Mouse (Mus musculus) frontal cortex, adult (tissue): Measurements from ENCODE around the gene Snapc4.

Source experiments
- ATAC-seq: cut with Nextera tagmentation; 2 replicates; pipeline ENCODE4 v1.9.2; 2017; ENCODE audit warnings: mild to moderate bottlenecking, moderate library complexity, mixed read lengths; ENCODE audit not compliant: low TSS enrichment

Gene Snapc4

GRCm38 (mm10) chr2:26314281-26315071, 66.0 kb downstream of the Snapc4 start:
- ATAC-seq = no peak

GRCm38 (mm10) chr2:26313394-26313793, 67.1 kb downstream of the Snapc4 start:
- ATAC-seq = no peak

DNA sequence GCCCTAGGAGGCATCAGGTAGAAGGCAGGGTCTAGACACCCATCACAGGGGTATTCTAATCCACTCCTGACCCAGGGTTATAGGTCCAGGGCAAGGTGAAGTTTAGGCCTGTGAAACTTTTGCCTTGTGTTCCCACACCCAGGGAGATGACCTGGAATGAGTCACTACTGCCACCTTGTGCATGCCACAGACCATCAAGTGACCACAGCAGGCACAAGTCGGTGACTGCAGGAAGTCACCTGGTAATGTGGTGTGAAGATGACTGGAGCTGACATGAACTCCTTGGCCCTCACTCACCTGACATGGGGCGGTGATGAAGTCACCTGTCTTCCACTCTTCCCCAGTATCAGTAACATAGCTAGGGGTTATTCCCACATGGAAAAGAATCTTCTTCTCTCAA, 67.6 kb downstream of the Snapc4 start:
- no peak for ATAC-seq
